Mouse (Mus musculus) CH12.LX (cell line): ENCODE data around the gene Hoxa9.

Experiments used
- CTCF ChIP-seq, 2 experiments: IDR thresholded peaks in 1 of 2; conservative IDR thresholded peaks in 1 of 2; 2 replicates each; pipeline ENCODE4 v1.5.1; 2011 to 2012; ENCODE audit warnings: low read depth in 2 of 2, low read length in 2 of 2, improper control_type of control experiment in 1 of 2, inconsistent platforms in 1 of 2, mild to moderate bottlenecking in 1 of 2, moderate library complexity in 1 of 2
- ELF1 ChIP-seq: IDR thresholded peaks from 2 replicates; pipeline ENCODE4 v1.6.1; 2014; ENCODE audit warnings: low read depth, mild to moderate bottlenecking, inconsistent platforms, low read length, improper control_type of control experiment
- JUND ChIP-seq: conservative IDR thresholded peaks from 2 replicates; pipeline ENCODE4 v1.6.1; 2011; ENCODE audit warnings: low read depth, low read length, improper control_type of control experiment
- MAFK ChIP-seq: IDR thresholded peaks from 2 replicates; pipeline ENCODE4 v1.6.1; 2011; ENCODE audit warnings: low read length, improper control_type of control experiment; ENCODE audit not compliant: insufficient replicate concordance
- MAX ChIP-seq: IDR thresholded peaks from 2 replicates; pipeline ENCODE4 v1.6.1; 2011; ENCODE audit warnings: low read length, improper control_type of control experiment
- POLR2A ChIP-seq: IDR thresholded peaks from 2 replicates; pipeline ENCODE4 v1.6.1; 2011; ENCODE audit warnings: low read depth, mild to moderate bottlenecking, improper control_type of control experiment, low read length
- TBP ChIP-seq: conservative IDR thresholded peaks from 2 replicates; pipeline ENCODE4 v1.6.1; 2011; ENCODE audit warnings: low read depth, low read length, improper control_type of control experiment
- TCF12 ChIP-seq: IDR thresholded peaks from 2 replicates; pipeline ENCODE4 v1.6.1; 2014; ENCODE audit warnings: low read depth, mild to moderate bottlenecking, inconsistent platforms, low read length, improper control_type of control experiment
- ZMIZ1 ChIP-seq: IDR thresholded peaks from 2 replicates; pipeline ENCODE4 v1.6.1; 2012; ENCODE audit warnings: low read depth, mild to moderate bottlenecking, inconsistent platforms, low read length, improper control_type of control experiment

DNA sequence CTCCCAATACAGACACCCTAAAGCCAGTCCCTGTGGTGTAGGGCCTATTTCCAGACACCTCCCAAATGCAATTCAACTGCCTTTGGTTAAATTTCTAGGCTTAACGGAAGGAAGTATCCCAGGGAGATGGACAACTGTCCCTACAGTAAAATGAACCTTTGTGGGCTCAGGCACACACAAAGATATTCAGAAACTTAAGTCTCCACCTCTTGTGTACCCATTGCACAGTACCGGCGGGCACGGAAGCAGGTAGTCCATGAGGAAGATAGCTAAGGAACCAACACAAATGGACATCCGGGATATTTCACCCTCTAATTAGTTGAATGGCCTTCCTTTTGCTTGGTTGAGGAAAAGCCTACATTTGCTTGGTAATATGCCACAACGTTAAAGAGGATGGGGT lies 54.5 kb downstream of the Hoxa9 start:
- TF ChIP-seq POLR2A (no peak), ZMIZ1 (no peak), MAX (no peak), JUND (no peak), CTCF (conservative IDR thresholded peaks at IDR 0.05 in 1 of 2, IDR thresholded peaks at IDR 0.05 in 1 of 2; ENCODE audit: low read depth in 2 of 2, low read length in 2 of 2) (no peak), MAFK (no peak), ELF1 (no peak), TBP (no peak), TCF12 (no peak)
